Mouse (Mus musculus) small intestine, adult 2 months (tissue): ENCODE measurements around the gene Nup205.

ENCODE experiments used
- CTCF ChIP-seq: fragments of 200-500 bp; IDR thresholded peaks from 2 replicates; pipeline ENCODE4 v1.5.1; 2012; ENCODE audit warnings: low read depth, mild to moderate bottlenecking, control low read depth, inconsistent platforms, low read length, moderate library complexity, mixed read lengths; ENCODE audit not compliant: insufficient replicate concordance, insufficient read length; ENCODE audit errors: extremely low read depth
- POLR2A ChIP-seq: fragments of 200-500 bp; IDR thresholded peaks from 2 replicates; pipeline ENCODE4 v1.6.1; 2012; ENCODE audit warnings: low read depth, mild to moderate bottlenecking, control low read depth, inconsistent platforms, low read length, moderate library complexity

- TF ChIP-seq POLR2A (no peak), CTCF (no peak)
Measured at GRCm38 (mm10) chr6:35288114-35288761, 111.0 kb downstream of the Nup205 start.
